Comparison of ENCODE assay signal across 8 mouse cellular contexts in the genomic region with DNA sequence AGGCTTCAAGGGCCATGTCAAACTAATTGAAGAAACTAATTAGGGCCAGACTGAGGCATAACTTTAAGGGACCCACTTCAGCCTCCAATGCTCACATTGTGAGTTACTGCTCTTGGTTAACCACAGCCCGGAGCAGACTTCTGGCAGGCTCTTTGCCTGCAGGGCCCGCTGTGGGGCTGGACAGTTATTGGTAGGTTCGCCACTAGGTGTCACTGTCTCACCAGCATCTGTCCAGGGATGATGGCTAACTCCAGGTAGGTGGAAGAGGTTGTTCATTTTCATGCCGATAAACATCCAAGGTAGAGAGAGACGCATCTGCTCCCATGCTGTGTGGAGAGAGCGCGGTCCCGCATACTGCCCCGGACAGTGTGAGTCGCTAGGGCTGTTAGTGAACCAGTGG.
DNase-seq lines count a peak whose midpoint lies in the region; ATAC-seq and TF ChIP-seq lines count a peak whose summit lies in the region.

No protein-coding gene starts in this region.

- TF ChIP-seq POLR2A in cerebellum, adult 2 months (IDR thresholded peaks at IDR 0.05; ENCODE audit: borderline replicate concordance, insufficient read depth, low read length), result no peak

- H3K27ac ChIP-seq in cerebellum, adult 2 months (ENCODE audit: insufficient read depth, low read length), result no peak overlapping the region
- no peak overlapping the region for H3K27ac ChIP-seq in hindbrain, embryonic 11.5 days (ENCODE audit: low read depth, low read length)
- H3K27ac ChIP-seq in lung, embryonic 16.5 days (ENCODE audit: low read length), result no peak overlapping the region

- 4% methylated on average over 10 of the region's 10 CpGs for WGBS in cerebellum, adult 2 months
- WGBS in hindbrain, embryonic 11.5 days, result 8% methylated on average over 10 of the region's 10 CpGs
- 7% methylated on average over 10 of the region's 10 CpGs for WGBS in lung, embryonic 16.5 days

- H3K9ac ChIP-seq in hindbrain, embryonic 11.5 days (ENCODE audit: low read depth, low read length), result no peak overlapping the region
- no peak overlapping the region for H3K9ac ChIP-seq in lung, embryonic 16.5 days (ENCODE audit: low read length)

- H3K36me3 ChIP-seq in hindbrain, embryonic 11.5 days (ENCODE audit: control insufficient read depth, insufficient read depth, low read length), result no peaks in the 10 kb centered on the region
- H3K36me3 ChIP-seq in lung, embryonic 16.5 days (ENCODE audit: control insufficient read depth, insufficient read depth, low read length), result no peaks in the 10 kb centered on the region

- H3K4me1 ChIP-seq in cerebellum, adult 2 months (ENCODE audit: control insufficient read depth, insufficient read depth, low read length), result no peaks in the 10 kb centered on the region
- H3K4me1 ChIP-seq in hindbrain, embryonic 11.5 days (replicated peaks; ENCODE audit: control insufficient read depth, insufficient read depth, low read length), result no peaks in the 10 kb centered on the region
- H3K4me1 ChIP-seq in lung, embryonic 16.5 days (replicated peaks; ENCODE audit: control insufficient read depth, insufficient read depth, low read length), result peaks cover 6% of the 10 kb centered on the region

- TF ChIP-seq CTCF in cerebellum, adult 2 months (IDR thresholded peaks at IDR 0.05; ENCODE audit: borderline replicate concordance, insufficient read depth, low read depth, low read length), result peak; percentile 94

- peak; percentile 82 for ATAC-seq in frontal cortex, adult (ENCODE audit: low TSS enrichment)
- ATAC-seq in hindbrain, embryonic 11.5 days (ENCODE audit: low FRiP score), result peak; percentile 39
- ATAC-seq in lung, embryonic 16.5 days (ENCODE audit: low read depth), result peak; percentile 37; the same call in 1 of the 2 replicates

- no peak overlapping the region for H3K4me2 ChIP-seq in hindbrain, embryonic 11.5 days (replicated peaks; ENCODE audit: low read depth, low read length)
- H3K4me2 ChIP-seq in lung, embryonic 16.5 days (ENCODE audit: low read depth, low read length), result no peak overlapping the region

- no peaks in the 10 kb centered on the region for H3K27me3 ChIP-seq in cerebellum, adult 2 months (ENCODE audit: control insufficient read depth, insufficient read depth, low read length)
- no peaks in the 10 kb centered on the region for H3K27me3 ChIP-seq in hindbrain, embryonic 11.5 days (ENCODE audit: control insufficient read depth, insufficient read depth, low read length)
- H3K27me3 ChIP-seq in lung, embryonic 16.5 days (ENCODE audit: control insufficient read depth, insufficient read depth, low read depth, low read length), result peaks cover 7% of the 10 kb centered on the region; the same call in 1 of the 2 replicates

- peak; percentile 77 for DNase-seq in MN1 (ENCODE audit: low spot score)
- DNase-seq in cerebellum, adult 2 months, result peak; percentile 73 to 78
- DNase-seq in hindbrain, embryonic 11.5 days (ENCODE audit: low spot score), result peak; percentile 84
- peak; percentile 65 for DNase-seq in layer of hippocampus, adult 9-10 months (ENCODE audit: low spot score)
- peak; percentile 37 for DNase-seq in ovary, postnatal 10 days (ENCODE audit: low spot score)
- DNase-seq in thymus, postnatal 0 days (ENCODE audit: low spot score), result peak; percentile 86

- no peaks in the 10 kb centered on the region for H3K9me3 ChIP-seq in hindbrain, embryonic 11.5 days (ENCODE audit: control insufficient read depth, low read length)
- H3K9me3 ChIP-seq in lung, embryonic 16.5 days (ENCODE audit: control insufficient read depth, low read length), result no peaks in the 10 kb centered on the region

- H3K4me3 ChIP-seq in cerebellum, adult 2 months (replicated peaks; ENCODE audit: insufficient read depth, low read depth, low read length), result no peak overlapping the region
- no peak overlapping the region for H3K4me3 ChIP-seq in hindbrain, embryonic 11.5 days (ENCODE audit: low read depth, low read length)
- no peak overlapping the region for H3K4me3 ChIP-seq in lung, embryonic 16.5 days (ENCODE audit: low read length)
